ENCODE assay signal across 19 mouse cellular contexts in genomic region chr17:30210936-30211335, GRCm38 (mm10).
DNase-seq lines count a peak whose midpoint lies in the region; ATAC-seq lines count a peak whose summit lies in the region.
"Had no signal": no experiment of that assay in that cellular context is flagged by ENCODE, and none has a peak within 500 bp of the region (broad histone marks: within the 10 kb centered on the region; RNA-seq: fewer than 3 reads in every experiment).

No protein-coding gene starts in this region.

- no peak for DNase-seq in embryonic facial prominence, embryonic 10.5 days (ENCODE audit: low spot score)
- peak; percentile 35 for DNase-seq in kidney, adult 9 months
- no peak for DNase-seq in kidney, postnatal 14 days
- DNase-seq in brain, adult 2 months (ENCODE audit: low read depth, low spot score): peak; percentile 61
- DNase-seq in cerebellum, adult 9-10 months: peak; percentile 82
- DNase-seq: adrenal gland, postnatal 10 days; lung, adult 2 months; right cerebral cortex, postnatal 4 days had no signal

- H3K9ac ChIP-seq in embryonic facial prominence, embryonic 12.5 days: no peak overlapping the region
- H3K9ac ChIP-seq in midbrain, embryonic 13.5 days (replicated peaks): no peak overlapping the region
- H3K9ac ChIP-seq in intestine, embryonic 16.5 days (ENCODE audit: low read depth, low read length): no peak overlapping the region
- H3K9ac ChIP-seq: embryonic facial prominence, embryonic 13.5 days; hindbrain, embryonic 14.5 days had no signal

- H3K4me1 ChIP-seq in embryonic facial prominence, embryonic 12.5 days: peaks cover 16% of the 10 kb centered on the region
- H3K4me1 ChIP-seq in embryonic facial prominence, embryonic 10.5 days: peaks cover 19% of the 10 kb centered on the region
- H3K4me1 ChIP-seq in midbrain, embryonic 13.5 days (replicated peaks): peaks cover 28% of the 10 kb centered on the region
- H3K4me1 ChIP-seq in intestine, embryonic 16.5 days (ENCODE audit: control insufficient read depth, insufficient read depth, low read length): 0 out of 2 replicates have a peak, but pooled peaks cover 2% of the 10 kb centered on the region

- 0 out of 2 replicates have a peak overlapping the region, but pooled peaks have one; percentile 11 for H3K27ac ChIP-seq in embryonic facial prominence, embryonic 12.5 days
- H3K27ac ChIP-seq in embryonic facial prominence, embryonic 10.5 days (replicated peaks): no peak overlapping the region
- no peak overlapping the region for H3K27ac ChIP-seq in midbrain, embryonic 13.5 days
- no peak overlapping the region for H3K27ac ChIP-seq in intestine, embryonic 16.5 days (ENCODE audit: low read length)
- H3K27ac ChIP-seq: embryonic facial prominence, embryonic 13.5 days; hindbrain, embryonic 14.5 days; limb, embryonic 10.5 days had no signal

- ATAC-seq in embryonic facial prominence, embryonic 12.5 days (ENCODE audit: insufficient number of reproducible peaks, insufficient read depth, low FRiP score, low TSS enrichment): no peak
- ATAC-seq in midbrain, embryonic 13.5 days: no peak
- ATAC-seq in intestine, embryonic 16.5 days: no peak
- ATAC-seq: CD4-positive, CD25-positive, alpha-beta regulatory T cell, adult 4 months; forebrain, embryonic 16.5 days; Patski had no signal

- H3K36me3 ChIP-seq in embryonic facial prominence, embryonic 12.5 days: peaks cover 47% of the 10 kb centered on the region
- H3K36me3 ChIP-seq in embryonic facial prominence, embryonic 10.5 days (replicated peaks): peaks cover 72% of the 10 kb centered on the region
- H3K36me3 ChIP-seq in midbrain, embryonic 13.5 days: peaks cover 50% of the 10 kb centered on the region
- H3K36me3 ChIP-seq in intestine, embryonic 16.5 days (ENCODE audit: control insufficient read depth, insufficient read depth, low read length): peaks cover 5% of the 10 kb centered on the region; the same call in 1 of the 2 replicates

- no peak overlapping the region for H3K4me3 ChIP-seq in embryonic facial prominence, embryonic 12.5 days
- no peak overlapping the region for H3K4me3 ChIP-seq in embryonic facial prominence, embryonic 10.5 days
- H3K4me3 ChIP-seq in midbrain, embryonic 13.5 days (replicated peaks): no peak overlapping the region
- H3K4me3 ChIP-seq in intestine, embryonic 16.5 days (ENCODE audit: low read length): no peak overlapping the region
- H3K4me3 ChIP-seq: embryonic facial prominence, embryonic 13.5 days; limb, embryonic 10.5 days had no signal

- no peaks in the 10 kb centered on the region for H3K9me3 ChIP-seq in embryonic facial prominence, embryonic 12.5 days
- H3K9me3 ChIP-seq in embryonic facial prominence, embryonic 10.5 days: no peaks in the 10 kb centered on the region
- no peaks in the 10 kb centered on the region for H3K9me3 ChIP-seq in midbrain, embryonic 13.5 days
- H3K9me3 ChIP-seq in intestine, embryonic 16.5 days (ENCODE audit: control insufficient read depth, low read length): no peaks in the 10 kb centered on the region
- H3K9me3 ChIP-seq: embryonic facial prominence, embryonic 13.5 days; limb, embryonic 10.5 days had no signal

- WGBS in embryonic facial prominence, embryonic 12.5 days: 96% methylated on average over 6 of the region's 6 CpGs
- WGBS in embryonic facial prominence, embryonic 10.5 days: 97% methylated on average over 6 of the region's 6 CpGs
- 97% methylated on average over 6 of the region's 6 CpGs for WGBS in midbrain, embryonic 13.5 days
- 95% methylated on average over 6 of the region's 6 CpGs for WGBS in intestine, embryonic 16.5 days

- H3K27me3 ChIP-seq in embryonic facial prominence, embryonic 12.5 days: no peaks in the 10 kb centered on the region
- no peaks in the 10 kb centered on the region for H3K27me3 ChIP-seq in embryonic facial prominence, embryonic 10.5 days (replicated peaks; ENCODE audit: low read depth, poor library complexity, severe bottlenecking)
- no peaks in the 10 kb centered on the region for H3K27me3 ChIP-seq in midbrain, embryonic 13.5 days
- H3K27me3 ChIP-seq in intestine, embryonic 16.5 days (replicated peaks; ENCODE audit: control insufficient read depth, insufficient read depth, low read length): no peaks in the 10 kb centered on the region
- H3K27me3 ChIP-seq: embryonic facial prominence, embryonic 13.5 days; Patski had no signal

- no peak overlapping the region for H3K4me2 ChIP-seq in embryonic facial prominence, embryonic 12.5 days (replicated peaks)
- H3K4me2 ChIP-seq in midbrain, embryonic 13.5 days (replicated peaks): no peak overlapping the region
- H3K4me2 ChIP-seq in intestine, embryonic 16.5 days (ENCODE audit: low read depth, low read length): no peak overlapping the region
- H3K4me2 ChIP-seq: embryonic facial prominence, embryonic 13.5 days; heart, embryonic 11.5 days; hindbrain, embryonic 14.5 days; liver, embryonic 11.5 days had no signal

Comparison
In these comparisons a context has a peak if more than half of its experiments do, and no peak if none do; other contexts are left out.
1. DNase-seq: peak in kidney, adult 9 months (single experiment), brain, adult 2 months (single experiment) and cerebellum, adult 9-10 months (single experiment); none in embryonic facial prominence, embryonic 10.5 days (single experiment) and kidney, postnatal 14 days (single experiment).